Mouse (Mus musculus): ENCODE measurements around the gene Armh4.
"Not testable (repeated sequence)": the region's sequence is repeated elsewhere in the genome, so short reads cannot be mapped to it uniquely, and the experiment has no call there.

Armh4 gene

DNA sequence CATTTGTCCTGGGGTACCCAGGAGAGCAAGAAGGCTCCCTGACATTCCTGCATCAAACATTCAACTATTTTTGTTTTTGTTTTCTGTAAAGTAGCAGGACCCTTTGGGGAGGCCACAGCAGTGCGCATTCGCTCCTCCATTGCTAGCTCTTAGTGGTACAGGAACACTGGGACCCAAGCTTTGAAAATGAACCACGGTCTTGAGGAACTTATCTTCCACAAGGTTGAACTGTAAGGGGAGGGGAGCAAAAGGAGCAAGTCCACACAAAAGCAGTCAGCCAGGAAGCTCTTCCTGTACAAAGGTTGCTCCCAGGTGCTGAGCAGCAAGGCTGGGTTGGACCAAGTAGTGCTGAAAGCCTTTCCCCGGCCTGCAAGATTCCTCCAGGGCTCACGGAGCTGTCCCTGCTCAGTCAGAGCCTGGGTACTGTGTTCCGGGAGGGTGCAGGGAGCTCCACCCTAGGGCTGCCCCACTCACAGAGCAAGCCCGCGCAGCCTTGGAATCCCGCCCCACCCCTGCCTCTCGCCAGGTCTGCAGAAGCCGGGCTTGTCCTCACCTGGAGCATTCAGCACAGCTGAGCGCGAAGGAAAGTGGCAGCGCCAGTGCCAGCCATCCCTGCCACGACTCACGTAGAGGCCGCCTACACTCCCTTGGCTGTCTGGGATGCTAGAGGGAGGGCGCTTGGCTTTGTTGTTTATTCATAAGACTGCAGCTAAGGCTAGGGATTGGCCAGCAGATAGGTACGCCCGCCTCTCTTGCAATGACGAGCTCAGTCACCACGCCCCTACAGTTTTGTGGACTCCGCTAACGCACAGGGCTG lies at the start of gene Armh4:
Gene Armh4, minus strand, starts transcription at position 669 of the 817 bp plus-strand sequence.
- peak; percentile 41 to 45 for DNase-seq (ENCODE audit: low spot score in 2 of 2)

- no peak for DNase-seq (ENCODE audit: low spot score in 2 of 2)
These were observed 46.3 kb upstream of the Armh4 start for GRCm38 (mm10) chr14:49829192-49830171.

DNA sequence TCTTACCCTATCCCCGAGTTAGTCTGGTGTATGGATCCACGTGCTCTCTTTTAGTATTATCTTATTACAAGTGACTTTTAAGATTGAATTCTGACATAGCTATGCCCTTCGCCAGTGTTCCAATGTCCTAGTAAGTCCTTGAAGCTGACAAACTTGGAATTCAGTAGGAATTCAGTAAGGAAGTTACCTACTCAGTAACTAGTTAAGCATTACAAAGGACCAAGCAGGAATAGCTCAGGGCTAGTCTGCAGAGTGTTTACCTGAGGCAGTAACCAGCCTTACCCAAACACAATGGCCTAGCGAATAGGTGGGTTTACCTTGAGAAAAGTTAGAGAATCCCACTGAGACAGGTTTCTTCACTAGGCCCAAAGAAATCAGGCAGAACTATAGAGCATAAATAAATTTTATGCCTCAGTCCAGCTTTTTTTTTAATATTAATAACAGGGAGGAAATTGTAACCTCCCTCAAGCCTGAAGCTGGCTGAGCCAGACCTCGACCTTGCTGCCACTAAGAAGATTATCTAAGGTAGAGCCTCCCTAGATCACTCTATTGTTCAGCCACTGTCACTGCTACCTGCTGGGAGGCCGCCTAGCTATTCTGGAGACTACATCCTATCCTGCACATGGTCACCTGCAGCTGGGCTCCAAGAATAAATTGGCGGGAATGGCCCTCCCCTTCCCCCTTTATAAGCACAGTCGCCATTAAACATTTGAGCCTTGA lies 36.7 kb upstream of the Armh4 start:
- not testable (repeated sequence) for DNase-seq (ENCODE audit: low spot score in 2 of 2)

DNA sequence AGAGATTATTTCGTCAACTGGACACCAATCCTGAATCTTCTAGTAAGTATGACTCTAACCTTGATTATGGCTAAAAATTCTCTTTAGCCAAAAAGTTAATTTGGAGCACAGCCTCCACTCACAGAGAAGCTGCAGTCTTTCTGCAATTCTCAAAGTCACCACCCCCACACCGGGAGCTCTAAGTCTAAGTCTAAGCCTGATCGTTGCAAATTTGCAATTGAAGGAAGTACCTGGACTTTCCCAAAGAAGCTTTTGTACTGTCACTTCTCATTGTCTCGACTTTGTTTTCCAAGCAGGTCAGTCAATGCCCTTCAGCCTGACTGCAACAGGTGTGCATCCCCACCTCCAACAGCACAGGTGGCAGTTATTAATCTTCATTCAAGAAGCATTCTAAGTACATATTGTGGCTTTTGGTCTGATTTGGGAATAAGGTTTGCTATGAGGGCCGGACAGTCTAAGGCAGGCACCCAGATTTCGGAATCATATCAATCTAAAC lies 35.6 kb upstream of the Armh4 start:
- not testable (repeated sequence) for DNase-seq (ENCODE audit: low spot score in 2 of 2)

- DNase-seq (ENCODE audit: low spot score in 2 of 2), result not testable (repeated sequence)
These were observed 29.8 kb upstream of the Armh4 start for GRCm38 (mm10) chr14:49812966-49813365.

- not testable (repeated sequence) for DNase-seq (ENCODE audit: low spot score in 2 of 2)
These were observed 21.9 kb upstream of the Armh4 start for GRCm38 (mm10) chr14:49805051-49805450.

GRCm38 (mm10) chr14:49801444-49801843 lies 18.3 kb upstream of the Armh4 start:
- peak in 1 of 2 experiments; percentile 13 for DNase-seq (ENCODE audit: low spot score in 2 of 2)

GRCm38 (mm10) chr14:49793948-49794347 lies 10.8 kb upstream of the Armh4 start:
- DNase-seq (ENCODE audit: low spot score in 2 of 2), result peak; percentile 14 to 32

DNA sequence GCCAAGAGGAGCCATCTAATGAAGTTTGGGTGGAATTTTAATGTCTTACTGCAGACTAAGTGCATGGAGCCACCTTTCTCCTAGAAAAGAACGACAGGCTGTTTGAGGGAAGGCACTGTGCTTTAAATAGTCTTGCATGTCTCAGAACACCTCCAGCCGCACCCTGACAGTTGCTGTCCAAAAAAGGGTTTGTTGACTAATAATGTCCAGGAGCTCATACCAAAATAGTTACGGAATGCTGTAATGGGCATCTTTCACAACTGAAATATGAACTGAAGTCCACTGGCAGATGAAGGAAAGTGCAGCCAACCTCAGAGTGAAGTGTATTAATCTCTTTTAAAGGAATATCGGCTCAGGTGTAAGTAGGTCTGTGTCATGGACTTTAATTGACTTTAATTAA lies 7.4 kb upstream of the Armh4 start:
- DNase-seq (ENCODE audit: low spot score in 2 of 2), result peak in 1 of 2 experiments; percentile 8

- peak in 1 of 2 experiments; percentile 19 for DNase-seq (ENCODE audit: low spot score in 2 of 2)
These were observed 2.6 kb upstream of the Armh4 start for GRCm38 (mm10) chr14:49785793-49786192.

DNA sequence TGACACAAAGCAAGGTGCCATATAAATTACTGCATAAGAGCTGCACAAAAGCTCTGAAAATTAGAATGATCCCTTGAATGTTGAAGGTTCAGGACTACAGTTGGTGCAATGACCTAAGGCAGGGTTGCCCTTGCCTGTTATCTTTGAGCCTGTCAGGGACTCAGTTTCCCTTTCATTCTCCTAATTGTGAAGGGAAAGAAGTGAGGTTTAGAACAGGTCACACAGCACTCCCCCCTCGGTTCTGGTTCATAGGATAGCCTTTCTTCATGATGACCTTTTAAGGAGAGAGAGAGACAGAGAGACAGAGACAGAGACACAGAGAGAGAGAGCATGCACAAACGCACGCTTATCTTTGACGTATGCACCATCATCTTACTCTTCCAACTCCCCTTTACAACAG lies 683 bp upstream of the Armh4 start:
- DNase-seq (ENCODE audit: low spot score in 2 of 2), result no peak

GRCm38 (mm10) chr14:49780416-49780815 lies 2.8 kb downstream of the Armh4 start:
- DNase-seq (ENCODE audit: low spot score in 2 of 2), result no peak

DNA sequence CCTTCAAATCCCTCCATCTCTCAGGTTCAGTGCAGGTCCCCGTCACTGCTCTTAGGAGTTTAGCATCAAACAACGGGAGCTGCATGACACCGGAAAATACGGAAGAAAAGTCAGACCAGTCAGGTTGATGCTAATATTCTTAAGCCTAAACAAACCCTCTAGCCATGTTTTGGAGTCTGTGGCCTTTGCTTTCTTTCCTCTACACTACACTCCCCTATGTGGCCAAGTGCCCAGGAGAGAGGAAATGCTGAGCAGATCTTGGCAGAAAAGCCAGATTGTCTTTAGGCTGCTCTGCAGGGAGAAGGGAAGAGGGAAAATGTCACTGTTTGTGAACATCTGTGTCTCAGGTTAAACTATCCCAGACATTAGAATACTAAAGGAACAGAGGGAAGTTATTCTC lies 5.6 kb downstream of the Armh4 start:
- not testable (repeated sequence) for DNase-seq (ENCODE audit: low spot score in 2 of 2)

- peak; percentile 4 to 18 for DNase-seq (ENCODE audit: low spot score in 2 of 2)
These were observed 11.4 kb downstream of the Armh4 start for GRCm38 (mm10) chr14:49771746-49772145.

GRCm38 (mm10) chr14:49766601-49767000 lies 16.6 kb downstream of the Armh4 start:
- no peak for DNase-seq (ENCODE audit: low spot score in 2 of 2)

- no peak for DNase-seq (ENCODE audit: low spot score in 2 of 2)
These were observed 27.3 kb downstream of the Armh4 start for GRCm38 (mm10) chr14:49755845-49756244.

DNA sequence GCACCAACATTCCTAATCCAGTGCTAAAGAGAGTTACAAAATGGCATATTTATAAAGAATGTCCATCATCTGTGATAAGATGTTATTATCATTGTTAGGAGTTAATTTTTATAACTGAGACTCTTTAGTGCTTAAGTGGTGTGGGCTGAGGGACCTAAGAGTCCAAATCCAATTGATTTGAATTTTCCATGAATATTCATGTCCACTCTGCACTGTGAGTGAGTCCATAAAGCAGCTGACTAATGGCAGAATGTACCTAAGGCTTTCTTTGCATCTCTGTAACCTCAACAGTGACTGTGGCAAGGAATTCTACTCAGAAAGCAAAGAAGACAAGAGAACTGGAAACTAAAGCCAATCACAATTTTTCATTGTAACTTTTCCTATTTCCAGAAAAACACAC lies 30.6 kb downstream of the Armh4 start:
- DNase-seq (ENCODE audit: low spot score in 2 of 2), result no peak

DNA sequence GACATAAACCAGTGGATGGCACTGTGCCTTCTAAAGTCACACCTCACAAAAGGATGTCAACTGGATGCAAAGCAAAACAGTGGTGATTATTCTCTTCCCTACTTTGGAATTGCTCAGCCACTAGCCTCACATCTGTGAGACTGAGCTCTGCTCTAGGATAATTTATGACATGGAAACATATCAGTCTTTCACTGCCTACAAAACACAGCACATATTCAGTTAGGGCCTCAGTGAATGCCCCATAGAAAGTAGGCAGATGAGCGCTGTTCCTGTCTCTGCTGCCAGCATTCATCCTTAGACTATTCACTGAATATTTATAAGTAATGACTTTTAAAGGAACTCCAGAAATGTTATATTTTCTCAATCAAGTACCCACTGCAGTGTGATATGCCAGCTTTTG lies 37.3 kb downstream of the Armh4 start:
- DNase-seq (ENCODE audit: low spot score in 2 of 2), result no peak

DNA sequence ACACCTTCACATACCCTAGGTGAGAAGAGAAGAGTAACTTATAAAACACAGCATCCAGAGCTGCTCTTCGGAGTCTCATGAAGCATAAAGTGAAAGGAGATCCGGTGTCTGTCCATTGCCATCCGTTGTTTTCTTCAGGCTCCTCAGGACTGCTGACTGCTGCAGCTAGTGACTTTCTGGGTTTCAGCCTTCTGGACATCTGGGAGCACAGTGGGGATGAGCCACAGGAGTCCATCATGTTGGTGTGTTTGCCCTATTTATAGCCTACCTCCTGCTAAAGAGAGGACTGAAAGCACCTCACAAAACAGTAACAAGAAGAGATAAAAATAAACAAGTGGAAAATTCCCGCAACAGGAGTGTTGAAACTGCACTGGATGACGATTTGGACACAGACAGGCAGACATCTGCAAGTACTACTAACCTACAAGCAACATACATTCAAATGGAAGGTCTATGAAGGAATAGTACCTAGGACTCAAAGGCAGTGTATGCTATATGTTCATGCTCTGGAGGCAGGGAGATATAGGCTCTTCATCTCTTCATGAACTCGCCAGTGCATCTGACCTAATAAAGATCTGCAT lies 39.1 kb downstream of the Armh4 start:
- DNase-seq (ENCODE audit: low spot score in 2 of 2), result no peak

GRCm38 (mm10) chr14:49739328-49739727 lies 43.9 kb downstream of the Armh4 start:
- DNase-seq (ENCODE audit: low spot score in 2 of 2), result no peak

- no peak for DNase-seq (ENCODE audit: low spot score in 2 of 2)
These were observed 44.6 kb downstream of the Armh4 start for GRCm38 (mm10) chr14:49738441-49739088.

All from heart, adult 9 months (tissue).